Mouse (Mus musculus): Measurements from ENCODE around the gene Rab34. TPM values are rescaled to one million over a fixed set of nuclear protein-coding genes. Genes with fewer than 3 reads are reported as not detected.
A peak's percentile ranks its signal among the peaks of the same experiment; 100 is the strongest.

Gene Rab34
- polyA plus RNA-seq, 1 experiment: 18.5 TPM

GRCm38 (mm10) chr11:78178859-78179437 lies 9.3 kb upstream of the Rab34 start:
- Histone ChIP-seq H3K27me3 (ENCODE audit: control insufficient read depth, insufficient read depth, low read length) (no peaks in the 10 kb centered on the region), H3K27ac (ENCODE audit: control insufficient read depth, insufficient read depth, low read length) (peak overlapping the region; percentile 26), H3K4me3 (ENCODE audit: control insufficient read depth, insufficient read depth, low read length) (peak overlapping the region; percentile 62), H3K36me3 (ENCODE audit: control insufficient read depth, insufficient read depth, low read length) (peaks cover 17% of the 10 kb centered on the region), H3K4me1 (replicated peaks; ENCODE audit: control insufficient read depth, insufficient read depth, low read length) (peaks cover 15% of the 10 kb centered on the region)
- peak; percentile 42 for DNase-seq
- WGBS: 2% methylated on average over 29 of the region's 29 CpGs
- TF ChIP-seq POLR2A (IDR thresholded peaks at IDR 0.05; ENCODE audit: control insufficient read depth, extremely low read depth, insufficient read depth, low read length, poor library complexity) (no peak), CTCF (IDR thresholded peaks at IDR 0.05; ENCODE audit: borderline replicate concordance, control insufficient read depth, extremely low read depth, insufficient read depth, low read length, poor library complexity) (no peak)

- H3K4me3 ChIP-seq (ENCODE audit: control insufficient read depth, insufficient read depth, low read length): no peak overlapping the region
- TF ChIP-seq POLR2A (IDR thresholded peaks at IDR 0.05; ENCODE audit: control insufficient read depth, extremely low read depth, insufficient read depth, low read length, poor library complexity) (no peak), CTCF (IDR thresholded peaks at IDR 0.05; ENCODE audit: borderline replicate concordance, control insufficient read depth, extremely low read depth, insufficient read depth, low read length, poor library complexity) (no peak)
- WGBS: 58% methylated on average over 8 of the region's 8 CpGs
- DNase-seq: no peak
- H3K4me1 ChIP-seq (replicated peaks; ENCODE audit: control insufficient read depth, insufficient read depth, low read length): peaks cover 15% of the 10 kb centered on the region
- H3K36me3 ChIP-seq (ENCODE audit: control insufficient read depth, insufficient read depth, low read length): peaks cover 17% of the 10 kb centered on the region
- H3K27ac ChIP-seq (ENCODE audit: control insufficient read depth, insufficient read depth, low read length): no peak overlapping the region
- no peaks in the 10 kb centered on the region for H3K27me3 ChIP-seq (ENCODE audit: control insufficient read depth, insufficient read depth, low read length)
Observed at GRCm38 (mm10) chr11:78179438-78179999, 8.7 kb upstream of the Rab34 start.

- WGBS: 94% methylated on average over 6 of the region's 6 CpGs
- no peak overlapping the region for H3K4me3 ChIP-seq (ENCODE audit: control insufficient read depth, insufficient read depth, low read length)
- peaks cover 17% of the 10 kb centered on the region for H3K36me3 ChIP-seq (ENCODE audit: control insufficient read depth, insufficient read depth, low read length)
- no peak for TF ChIP-seq POLR2A (IDR thresholded peaks at IDR 0.05; ENCODE audit: control insufficient read depth, extremely low read depth, insufficient read depth, low read length, poor library complexity)
- no peak for TF ChIP-seq CTCF (IDR thresholded peaks at IDR 0.05; ENCODE audit: borderline replicate concordance, control insufficient read depth, extremely low read depth, insufficient read depth, low read length, poor library complexity)
- H3K27ac ChIP-seq (ENCODE audit: control insufficient read depth, insufficient read depth, low read length): no peak overlapping the region
- H3K27me3 ChIP-seq (ENCODE audit: control insufficient read depth, insufficient read depth, low read length): no peaks in the 10 kb centered on the region
- peaks cover 15% of the 10 kb centered on the region for H3K4me1 ChIP-seq (replicated peaks; ENCODE audit: control insufficient read depth, insufficient read depth, low read length)
- no peak for DNase-seq
Observed at GRCm38 (mm10) chr11:78180081-78180761, 8.0 kb upstream of the Rab34 start.

GRCm38 (mm10) chr11:78181830-78182357 lies 6.3 kb upstream of the Rab34 start:
- Histone ChIP-seq H3K27me3 (ENCODE audit: control insufficient read depth, insufficient read depth, low read length) (no peaks in the 10 kb centered on the region; the same call in 1 of the 2 replicates), H3K4me1 (replicated peaks; ENCODE audit: control insufficient read depth, insufficient read depth, low read length) (peaks cover 14% of the 10 kb centered on the region), H3K36me3 (ENCODE audit: control insufficient read depth, insufficient read depth, low read length) (peaks cover 17% of the 10 kb centered on the region), H3K27ac (ENCODE audit: control insufficient read depth, insufficient read depth, low read length) (no peak overlapping the region), H3K4me3 (ENCODE audit: control insufficient read depth, insufficient read depth, low read length) (no peak overlapping the region)
- TF ChIP-seq CTCF (IDR thresholded peaks at IDR 0.05; ENCODE audit: borderline replicate concordance, control insufficient read depth, extremely low read depth, insufficient read depth, low read length, poor library complexity) (no peak), POLR2A (IDR thresholded peaks at IDR 0.05; ENCODE audit: control insufficient read depth, extremely low read depth, insufficient read depth, low read length, poor library complexity) (no peak)
- no peak for DNase-seq
- 62% methylated on average over 2 of the region's 2 CpGs for WGBS

- Histone ChIP-seq H3K27ac (ENCODE audit: control insufficient read depth, insufficient read depth, low read length) (no peak overlapping the region), H3K4me3 (ENCODE audit: control insufficient read depth, insufficient read depth, low read length) (peak overlapping the region; percentile 99), H3K4me1 (replicated peaks; ENCODE audit: control insufficient read depth, insufficient read depth, low read length) (peaks cover 8% of the 10 kb centered on the region), H3K27me3 (ENCODE audit: control insufficient read depth, insufficient read depth, low read length) (no peaks in the 10 kb centered on the region; the same call in 1 of the 2 replicates), H3K36me3 (ENCODE audit: control insufficient read depth, insufficient read depth, low read length) (peaks cover 17% of the 10 kb centered on the region)
- 6% methylated on average over 7 of the region's 7 CpGs for WGBS
- no peak for DNase-seq
- TF ChIP-seq POLR2A (IDR thresholded peaks at IDR 0.05; ENCODE audit: control insufficient read depth, extremely low read depth, insufficient read depth, low read length, poor library complexity) (no peak), CTCF (IDR thresholded peaks at IDR 0.05; ENCODE audit: borderline replicate concordance, control insufficient read depth, extremely low read depth, insufficient read depth, low read length, poor library complexity) (no peak)
Observed at GRCm38 (mm10) chr11:78182450-78182849, 5.8 kb upstream of the Rab34 start.

- H3K4me1 ChIP-seq (replicated peaks; ENCODE audit: control insufficient read depth, insufficient read depth, low read length): peaks cover 8% of the 10 kb centered on the region; the same call in 1 of the 2 replicates
- peaks cover 17% of the 10 kb centered on the region for H3K36me3 ChIP-seq (ENCODE audit: control insufficient read depth, insufficient read depth, low read length)
- under 1% methylated on average over 38 of the region's 38 CpGs for WGBS
- TF ChIP-seq POLR2A (IDR thresholded peaks at IDR 0.05; ENCODE audit: control insufficient read depth, extremely low read depth, insufficient read depth, low read length, poor library complexity) (peak; percentile 77; the same call in 1 of the 2 replicates), CTCF (IDR thresholded peaks at IDR 0.05; ENCODE audit: borderline replicate concordance, control insufficient read depth, extremely low read depth, insufficient read depth, low read length, poor library complexity) (no peak)
- peak within 1 kb of the TSS; percentile 99 for H3K4me3 ChIP-seq (ENCODE audit: control insufficient read depth, insufficient read depth, low read length)
- DNase-seq: peak; percentile 74
- peaks cover 2% of the 10 kb centered on the region for H3K27me3 ChIP-seq (ENCODE audit: control insufficient read depth, insufficient read depth, low read length)
- H3K27ac ChIP-seq (ENCODE audit: control insufficient read depth, insufficient read depth, low read length): peak within 1 kb of the TSS; percentile 77
Observed at GRCm38 (mm10) chr11:78182961-78183844, 5.0 kb upstream of the Rab34 start, which contains the start of gene Rpl23a. Gene Rpl23a, minus strand, starts transcription at chr11:78183584.
